Mouse (Mus musculus) stomach, embryonic 14.5 days (tissue): ENCODE results near the gene Pcf11. TPM values are rescaled to one million over a fixed set of nuclear protein-coding genes. Genes with fewer than 3 reads are reported as not detected.

ENCODE experiments used
- ATAC-seq: fragments of 200-750 bp; cut with Nextera tagmentation; 2 replicates; pipeline ENCODE4 v1.8.0; 2017; ENCODE audit warnings: low read depth, moderate TSS enrichment; ENCODE audit not compliant: insufficient number of reproducible peaks, insufficient read depth, low FRiP score
- H3K27ac ChIP-seq: fragments of 300-500 bp; sonication (generic); 2 replicates; pipeline ENCODE4 v1.5.1; 2014; ENCODE audit warnings: mild to moderate bottlenecking, low read length, moderate library complexity, mixed read lengths
- H3K27me3 ChIP-seq: fragments of 300-500 bp; sonication (generic); 2 replicates; pipeline ENCODE4 v1.6.1; 2014; ENCODE audit warnings: low read length, control low read depth, mixed read lengths; ENCODE audit not compliant: control insufficient read depth, insufficient read depth
- H3K36me3 ChIP-seq: fragments of 300-500 bp; sonication (generic); 2 replicates; pipeline ENCODE4 v1.6.1; 2014; ENCODE audit warnings: mild to moderate bottlenecking, control low read depth, low read length, moderate library complexity, mixed read lengths; ENCODE audit not compliant: control insufficient read depth, insufficient read depth
- H3K4me1 ChIP-seq: fragments of 300-500 bp; sonication (generic); 2 replicates; pipeline ENCODE4 v1.6.1; 2014; ENCODE audit warnings: low read length, control low read depth, mixed read lengths; ENCODE audit not compliant: control insufficient read depth, insufficient read depth
- H3K4me2 ChIP-seq: fragments of 300-500 bp; sonication (generic); replicated peaks from 2 replicates; pipeline ENCODE4 v1.6.1; 2014; ENCODE audit warnings: low read depth, low read length, control low read depth
- H3K4me3 ChIP-seq: fragments of 300-500 bp; sonication (generic); 2 replicates; pipeline ENCODE4 v1.5.1; 2014; ENCODE audit warnings: low read depth, low read length, control low read depth
- H3K9ac ChIP-seq: fragments of 300-500 bp; sonication (generic); replicated peaks from 2 replicates; pipeline ENCODE4 v1.6.1; 2014; ENCODE audit warnings: low read depth, mild to moderate bottlenecking, control low read depth, low read length, moderate library complexity, mixed read lengths
- H3K9me3 ChIP-seq: fragments of 300-500 bp; sonication (generic); 2 replicates; pipeline ENCODE4 v1.6.1; 2016; ENCODE audit warnings: low read depth, low read length, control low read depth; ENCODE audit not compliant: control insufficient read depth
- WGBS: fragments of 180-500 bp; shearing (Covaris S2); extraction: QIAGEN DNeasy Blood & Tissue Kit; methylation state at CpG from one replicate; pipeline ENCODE4 v1.1.7; 2014; 5-methylcytosine and 5-hydroxymethylcytosine counted together
- polyA plus RNA-seq: library from polyadenylated mRNA; unstranded; fragments of >200 nt; fragmentation: Nextera tagmentation; extraction: Ambion mirVana; gene quantifications from 2 replicates; pipeline ENCODE4 v1.2.1, GENCODE M21; 2014

The Pcf11 gene
- polyA plus RNA-seq, 1 experiment from 2014 or later, result 23.7 TPM

DNA sequence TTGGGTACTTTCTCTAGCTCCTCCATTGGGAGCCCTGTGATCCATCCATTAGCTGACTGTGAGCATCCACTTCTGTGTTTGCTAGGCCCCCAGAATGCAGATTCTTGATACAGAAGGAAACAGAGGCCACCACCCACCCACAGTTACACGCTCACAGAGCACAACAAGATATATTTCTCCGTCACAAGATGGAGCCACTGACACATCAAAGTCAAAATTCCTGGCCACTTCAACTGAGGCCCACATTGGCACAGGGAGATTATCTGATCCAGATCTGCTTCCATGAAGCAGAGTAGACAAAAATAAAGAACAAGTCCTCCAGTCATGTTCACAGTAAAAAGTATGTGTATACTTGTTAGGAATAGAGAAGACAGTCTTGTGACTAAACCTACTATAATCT lies 39.6 kb downstream of the Pcf11 start:
- no peak for ATAC-seq
- Histone ChIP-seq H3K4me1 (no peaks in the 10 kb centered on the region), H3K36me3 (no peaks in the 10 kb centered on the region), H3K27me3 (no peaks in the 10 kb centered on the region), H3K9me3 (no peaks in the 10 kb centered on the region), H3K4me2 (no peak overlapping the region), H3K4me3 (no peak overlapping the region), H3K27ac (no peak overlapping the region), H3K9ac (no peak overlapping the region)
- 53% methylated on average over 2 of the region's 2 CpGs for WGBS

DNA sequence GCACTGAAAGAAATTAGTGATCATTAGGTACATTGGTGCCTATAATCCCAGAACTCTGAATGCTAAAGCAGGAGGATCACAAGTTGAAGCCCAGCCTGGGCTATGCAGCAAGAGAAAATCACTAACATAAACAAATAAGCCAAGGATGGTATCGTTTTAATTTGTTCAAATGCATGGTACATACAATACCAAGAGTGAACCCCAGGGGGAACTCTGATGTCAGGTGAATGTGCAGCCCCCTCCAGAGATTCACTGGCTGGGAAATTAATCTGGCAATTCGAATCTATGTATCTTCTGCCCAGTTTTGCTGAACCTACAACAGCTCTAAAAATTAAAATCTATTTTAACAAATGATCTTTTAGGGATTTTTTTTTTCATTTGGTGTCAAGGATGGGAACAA lies 45.2 kb downstream of the Pcf11 start:
- Histone ChIP-seq H3K9ac (no peak overlapping the region), H3K9me3 (no peaks in the 10 kb centered on the region), H3K27ac (no peak overlapping the region), H3K36me3 (no peaks in the 10 kb centered on the region), H3K4me3 (no peak overlapping the region), H3K4me2 (no peak overlapping the region), H3K4me1 (no peaks in the 10 kb centered on the region), H3K27me3 (no peaks in the 10 kb centered on the region)
- no peak for ATAC-seq
- WGBS, result 45% methylated on average over 2 of the region's 2 CpGs

DNA sequence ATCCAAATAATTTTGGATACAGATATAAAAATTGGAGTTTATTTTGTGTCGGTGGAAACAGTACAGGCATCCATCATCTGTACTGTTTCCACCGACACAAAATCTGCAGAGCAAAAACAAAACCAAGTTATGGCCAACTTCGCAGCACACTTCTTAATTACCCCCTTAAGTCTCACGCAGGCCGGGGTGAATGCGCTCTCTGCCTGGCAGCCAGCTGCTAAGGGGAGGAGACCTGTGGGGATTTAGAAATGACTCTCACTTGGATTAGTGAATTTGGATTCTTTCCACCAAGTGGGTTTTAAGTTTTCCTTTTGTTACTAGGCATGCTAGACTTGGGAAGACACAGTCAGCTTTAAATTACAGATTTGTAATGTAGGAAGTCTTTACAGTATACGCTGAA lies 58.9 kb downstream of the Pcf11 start:
- no peak overlapping the region for H3K4me2 ChIP-seq
- WGBS, result 62% methylated on average over 7 of the region's 7 CpGs
- no peaks in the 10 kb centered on the region for H3K9me3 ChIP-seq
- H3K9ac ChIP-seq, result no peak overlapping the region
- H3K27me3 ChIP-seq, result no peaks in the 10 kb centered on the region
- H3K27ac ChIP-seq, result no peak overlapping the region
- no peak overlapping the region for H3K4me3 ChIP-seq
- no peaks in the 10 kb centered on the region for H3K36me3 ChIP-seq
- ATAC-seq, result no peak
- no peaks in the 10 kb centered on the region for H3K4me1 ChIP-seq

GRCm38 (mm10) chr7:92604961-92605360 lies 64.8 kb downstream of the Pcf11 start:
- no peak overlapping the region for H3K4me2 ChIP-seq
- H3K36me3 ChIP-seq, result no peaks in the 10 kb centered on the region
- H3K4me1 ChIP-seq, result no peaks in the 10 kb centered on the region
- H3K9ac ChIP-seq, result no peak overlapping the region
- H3K27ac ChIP-seq, result no peak overlapping the region
- H3K4me3 ChIP-seq, result no peak overlapping the region
- no peaks in the 10 kb centered on the region for H3K9me3 ChIP-seq
- H3K27me3 ChIP-seq, result no peaks in the 10 kb centered on the region
- no peak for ATAC-seq
- 88% methylated on average over 7 of the region's 7 CpGs for WGBS

Other genes with a start within 250 kb of the Pcf11 start
- 48.0 and 51.3 TPM in 2 replicates for gene Ccdc90b, start 108.8 kb downstream of the Pcf11 start, polyA plus RNA-seq
- 6.0 and 7.6 TPM in 2 replicates for gene Ankrd42, start 32.8 kb downstream of the Pcf11 start, polyA plus RNA-seq
- gene Rab30, start 71.7 kb upstream of the Pcf11 start, polyA plus RNA-seq, result 31.8 and 34.5 TPM in 2 replicates
- 9.9 and 13.2 TPM in 2 replicates for gene Ddias, start 204.3 kb upstream of the Pcf11 start, polyA plus RNA-seq
- gene Prcp, start 204.5 kb upstream of the Pcf11 start, polyA plus RNA-seq, result 26.0 and 27.3 TPM in 2 replicates